Mouse (Mus musculus) ES-E14 (cell line): ENCODE data around the gene 1700029F12Rik. TPM values are rescaled to one million over a fixed set of nuclear protein-coding genes. Genes with fewer than 3 reads are reported as not detected.

Source experiments
- DNase-seq: peaks from one replicate; pipeline ENCODE4 v3.0.0-alpha.2; 2013; ENCODE audit warnings: low read depth, low spot score
- H3K27ac ChIP-seq: 2 replicates; pipeline ENCODE4 v1.5.1; 2012; ENCODE audit warnings: low read depth, mild to moderate bottlenecking, low read length, moderate library complexity, mixed read lengths; ENCODE audit not compliant: poor library complexity, insufficient read depth, severe bottlenecking
- H3K36me3 ChIP-seq: 2 replicates; pipeline ENCODE4 v1.6.1; 2012; ENCODE audit warnings: mild to moderate bottlenecking, low read length, moderate library complexity, mixed read lengths; ENCODE audit not compliant: control insufficient read depth, poor library complexity, insufficient read depth, severe bottlenecking
- H3K4me1 ChIP-seq, 2 experiments: fragments of 150-350 bp in 1 of 2; sonication (generic) in 1 of 2; 2 replicates each; pipeline ENCODE4 v1.6.1; 2012; ENCODE audit warnings: low read length in 2 of 2, mild to moderate bottlenecking in 1 of 2, mixed read lengths in 1 of 2; ENCODE audit not compliant: control insufficient read depth in 2 of 2, insufficient read depth in 2 of 2, poor library complexity in 1 of 2
- H3K4me3 ChIP-seq, 2 experiments: fragments of 150-350 bp in 1 of 2; sonication (generic) in 1 of 2; 2 replicates each; pipeline ENCODE4 v1.5.1; 2012; ENCODE audit warnings: low read length in 2 of 2, low read depth in 1 of 2, mild to moderate bottlenecking in 1 of 2, mixed read lengths in 1 of 2; ENCODE audit not compliant: insufficient read depth in 1 of 2, poor library complexity in 1 of 2, severe bottlenecking in 1 of 2
- H3K9ac ChIP-seq: 2 replicates; pipeline ENCODE4 v1.6.1; 2012; ENCODE audit warnings: low read depth, mild to moderate bottlenecking, low read length, mixed read lengths; ENCODE audit not compliant: poor library complexity, insufficient read depth, severe bottlenecking
- H3K9me3 ChIP-seq: fragments of 150-350 bp; sonication (generic); 2 replicates; pipeline ENCODE4 v1.6.1; 2012; ENCODE audit warnings: low read depth, mild to moderate bottlenecking, low read length; ENCODE audit not compliant: control insufficient read depth, insufficient read depth
- CHD2 ChIP-seq: IDR thresholded peaks from 2 replicates; pipeline ENCODE4 v1.6.1; 2014; ENCODE audit warnings: mild to moderate bottlenecking, low read depth, low read length, inconsistent platforms
- HCFC1 ChIP-seq: IDR thresholded peaks from 2 replicates; pipeline ENCODE4 v1.6.1; 2012; ENCODE audit warnings: low read length, inconsistent platforms, borderline replicate concordance; ENCODE audit not compliant: insufficient read depth
- MAFK ChIP-seq: IDR thresholded peaks from 2 replicates; pipeline ENCODE4 v1.6.1; 2014; ENCODE audit warnings: mild to moderate bottlenecking, low read depth, low read length, inconsistent platforms; ENCODE audit not compliant: insufficient read depth
- ZC3H11A ChIP-seq: IDR thresholded peaks from 2 replicates; pipeline ENCODE4 v1.6.1; 2012; ENCODE audit warnings: low read depth, mild to moderate bottlenecking, inconsistent platforms, low read length, borderline replicate concordance
- ZNF384 ChIP-seq: IDR thresholded peaks from 2 replicates; pipeline ENCODE4 v1.6.1; 2012; ENCODE audit warnings: low read depth, low read length, inconsistent platforms
- in situ Hi-C, 2 experiments: fragments of 600-800 bp; cut with MboI; formaldehyde crosslinking; loops; one replicate each; pipeline ENCODE4 v1.15.1; 2025; ENCODE audit warnings: low sequenced_read_pairs in 2 of 2, inconsistent platforms in 1 of 2; ENCODE audit not compliant: unreplicated experiment in 2 of 2
- total RNA-seq: library from RNA; depleted of rRNA; stranded (reverse); fragments of 300-350 nt; gene quantifications from 2 replicates; pipeline ENCODE4 v1.2.3, GENCODE M21; 2012

The 1700029F12Rik gene
- total RNA-seq, 1 experiment = not detected

GRCm38 (mm10) chr13:97007501-97008265 is 26.5 kb downstream of the 1700029F12Rik start:
- peak overlapping the region; percentile 35 to 57 for H3K4me3 ChIP-seq
- peak overlapping the region; percentile 16; the same call in 1 of the 2 replicates for H3K9ac ChIP-seq
- no peak for DNase-seq
- no peak overlapping the region for H3K27ac ChIP-seq
- no peaks in the 10 kb centered on the region for H3K9me3 ChIP-seq
- peaks cover 2 to 3% of the 10 kb centered on the region in 2 experiments; a peak in 1 of 4 replicates for H3K4me1 ChIP-seq
- in situ Hi-C loops = loop anchor here (10.0 kb wide), 1 partner anchor 153 kb away; no protein-coding TSS in a partner anchor
- H3K36me3 ChIP-seq = no peaks in the 10 kb centered on the region
- TF ChIP-seq ZC3H11A (no peak), HCFC1 (no peak), CHD2 (no peak), ZNF384 (no peak), MAFK (no peak)

- in situ Hi-C loops = loop anchor here (10.0 kb wide), 1 partner anchor 152 kb away; no protein-coding TSS in a partner anchor
- TF ChIP-seq CHD2 (no peak), MAFK (no peak), ZNF384 (no peak), HCFC1 (no peak), ZC3H11A (no peak)
- peaks cover 2 to 3% of the 10 kb centered on the region in 2 experiments; a peak in 1 of 4 replicates for H3K4me1 ChIP-seq
- no peaks in the 10 kb centered on the region for H3K36me3 ChIP-seq
- H3K9ac ChIP-seq = peak overlapping the region; percentile 11; the same call in 1 of the 2 replicates
- H3K27ac ChIP-seq = no peak overlapping the region
- H3K4me3 ChIP-seq = peak overlapping the region; percentile 35 to 57; a peak in 3 of 4 replicates
- DNase-seq = no peak
- H3K9me3 ChIP-seq = no peaks in the 10 kb centered on the region
Measured at GRCm38 (mm10) chr13:97006784-97007183, 27.4 kb downstream of the 1700029F12Rik start.

DNA sequence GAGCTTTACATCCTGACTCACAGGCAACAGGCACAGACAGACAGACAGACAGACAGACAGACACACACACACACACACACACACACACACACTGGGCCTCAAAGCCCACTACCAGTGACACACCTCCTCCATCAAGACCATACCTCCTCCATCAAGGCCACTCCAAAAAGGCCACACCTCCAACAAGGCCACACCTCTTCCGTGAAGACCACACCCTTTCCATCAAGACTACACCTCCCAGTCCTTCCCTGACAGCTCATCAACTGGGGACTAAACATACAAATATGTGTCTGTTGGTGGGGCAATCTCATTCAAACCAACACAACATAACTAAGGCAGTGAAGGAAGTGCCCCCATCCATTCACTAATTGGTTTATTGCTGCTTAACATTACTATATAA is 37.1 kb downstream of the 1700029F12Rik start:
- Histone ChIP-seq H3K9me3 (no peaks in the 10 kb centered on the region), H3K27ac (no peak overlapping the region), H3K9ac (no peak overlapping the region), H3K4me1 (no peaks in the 10 kb centered on the region), H3K36me3 (no peaks in the 10 kb centered on the region), H3K4me3 (no peak overlapping the region)
- TF ChIP-seq ZC3H11A (no peak), MAFK (no peak), CHD2 (no peak), ZNF384 (no peak), HCFC1 (no peak)
- DNase-seq = no peak
- in situ Hi-C loops = no loop called here

- no peak for DNase-seq
- Histone ChIP-seq H3K4me1 (no peaks in the 10 kb centered on the region), H3K4me3 (no peak overlapping the region), H3K36me3 (no peaks in the 10 kb centered on the region), H3K9ac (no peak overlapping the region), H3K27ac (no peak overlapping the region), H3K9me3 (no peaks in the 10 kb centered on the region)
- in situ Hi-C loops = no loop called here
- no peak for TF ChIP-seq HCFC1
- TF ChIP-seq ZC3H11A = no peak
- TF ChIP-seq CHD2 = no peak
- TF ChIP-seq MAFK = no peak
- no peak for TF ChIP-seq ZNF384
Measured at GRCm38 (mm10) chr13:96995243-96995642, 38.9 kb downstream of the 1700029F12Rik start.
